Mouse (Mus musculus): ENCODE data around the gene Ccdc134.
"Not testable (repeated sequence)": the region's sequence is repeated elsewhere in the genome, so short reads cannot be mapped to it uniquely, and the experiment has no call there.

The Ccdc134 gene

GRCm38 (mm10) chr15:82127426-82128374 lies at the start of gene Ccdc134:
TSS of gene Ccdc134 (plus strand) at chr15:82127922.
- in situ Hi-C loops (cut with MboI; ENCODE audit: low pct_unique_long_range_greater_than_20kb in 1 of 2, low sequenced_read_pairs in 2 of 2, unreplicated experiment in 1 of 2), result no loop called here

DNA sequence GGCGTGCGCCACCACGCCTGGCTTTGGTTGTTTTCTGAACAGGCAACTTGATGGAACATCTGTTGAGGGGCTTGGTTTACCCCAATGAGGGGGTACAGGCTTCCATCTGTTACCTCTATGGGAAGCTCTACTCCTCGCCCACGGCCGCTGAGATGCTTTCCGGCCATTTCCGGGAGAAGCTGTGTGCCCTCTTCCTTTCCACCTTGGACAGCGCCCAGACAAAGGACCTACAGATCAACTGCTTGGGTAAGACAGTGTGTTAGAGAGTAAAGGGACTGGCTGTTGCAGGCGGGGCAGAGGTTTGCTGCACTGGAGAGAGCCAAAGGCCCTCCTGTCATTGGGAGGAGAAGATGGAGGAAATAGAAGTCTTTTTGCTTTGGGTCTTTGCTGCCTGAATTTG lies 47.8 kb upstream of the Ccdc134 start:
- in situ Hi-C loops (cut with MboI; ENCODE audit: low pct_unique_long_range_greater_than_20kb in 1 of 2, low sequenced_read_pairs in 2 of 2, unreplicated experiment in 1 of 2), result loop anchor here in 1 of 2 experiments (10.0 kb wide), 1 partner anchor 145 kb away; the partner anchor contains the start of gene Tnfrsf13c

DNA sequence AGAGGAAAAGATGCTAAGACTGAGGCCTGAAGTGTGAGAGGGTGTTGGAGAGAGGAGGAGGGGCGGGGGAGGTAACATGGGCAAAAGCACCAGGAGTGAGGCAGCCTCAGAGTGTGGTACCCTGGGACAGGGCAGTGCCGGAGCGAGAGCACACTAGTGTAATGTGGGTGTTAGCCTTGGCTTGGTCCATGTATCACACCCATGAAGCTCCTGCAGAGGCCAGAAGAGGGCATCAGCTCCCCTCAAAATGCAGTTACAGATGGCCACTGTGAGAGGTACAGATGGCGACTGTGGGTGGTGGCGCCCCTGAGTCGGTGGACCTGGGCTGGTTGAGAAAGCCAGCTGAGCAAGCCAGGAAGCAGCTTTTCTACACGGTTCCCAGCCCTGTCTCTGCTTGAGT lies 46.6 kb upstream of the Ccdc134 start:
- in situ Hi-C loops (cut with MboI; ENCODE audit: low pct_unique_long_range_greater_than_20kb in 1 of 2, low sequenced_read_pairs in 2 of 2, unreplicated experiment in 1 of 2), result loop anchor here in 1 of 2 experiments (10.0 kb wide), 1 partner anchor 144 kb away; the partner anchor contains the start of gene Tnfrsf13c

- in situ Hi-C loops (cut with MboI; ENCODE audit: low pct_unique_long_range_greater_than_20kb in 1 of 2, low sequenced_read_pairs in 2 of 2, unreplicated experiment in 1 of 2), result loop anchor here in 1 of 2 experiments (10.0 kb wide), 1 partner anchor 139 kb away; the partner anchor contains the start of gene Tnfrsf13c
Observed at GRCm38 (mm10) chr15:82085606-82086005, 42.1 kb upstream of the Ccdc134 start.

GRCm38 (mm10) chr15:82086131-82086530 lies 41.6 kb upstream of the Ccdc134 start:
- in situ Hi-C loops (cut with MboI; ENCODE audit: low pct_unique_long_range_greater_than_20kb in 1 of 2, low sequenced_read_pairs in 2 of 2, unreplicated experiment in 1 of 2), result loop anchor here in 1 of 2 experiments (10.0 kb wide), 1 partner anchor 139 kb away; the partner anchor contains the start of gene Tnfrsf13c

- in situ Hi-C loops (cut with MboI; ENCODE audit: low pct_unique_long_range_greater_than_20kb in 1 of 2, low sequenced_read_pairs in 2 of 2, unreplicated experiment in 1 of 2), result loop anchor here in 1 of 2 experiments (10.0 kb wide), 1 partner anchor 138 kb away; the partner anchor contains the start of gene Tnfrsf13c
Observed at GRCm38 (mm10) chr15:82087266-82087665, 40.5 kb upstream of the Ccdc134 start.

GRCm38 (mm10) chr15:82091061-82091460 lies 36.7 kb upstream of the Ccdc134 start:
- in situ Hi-C loops (cut with MboI; ENCODE audit: low pct_unique_long_range_greater_than_20kb in 1 of 2, low sequenced_read_pairs in 2 of 2, unreplicated experiment in 1 of 2), result no loop called here

DNA sequence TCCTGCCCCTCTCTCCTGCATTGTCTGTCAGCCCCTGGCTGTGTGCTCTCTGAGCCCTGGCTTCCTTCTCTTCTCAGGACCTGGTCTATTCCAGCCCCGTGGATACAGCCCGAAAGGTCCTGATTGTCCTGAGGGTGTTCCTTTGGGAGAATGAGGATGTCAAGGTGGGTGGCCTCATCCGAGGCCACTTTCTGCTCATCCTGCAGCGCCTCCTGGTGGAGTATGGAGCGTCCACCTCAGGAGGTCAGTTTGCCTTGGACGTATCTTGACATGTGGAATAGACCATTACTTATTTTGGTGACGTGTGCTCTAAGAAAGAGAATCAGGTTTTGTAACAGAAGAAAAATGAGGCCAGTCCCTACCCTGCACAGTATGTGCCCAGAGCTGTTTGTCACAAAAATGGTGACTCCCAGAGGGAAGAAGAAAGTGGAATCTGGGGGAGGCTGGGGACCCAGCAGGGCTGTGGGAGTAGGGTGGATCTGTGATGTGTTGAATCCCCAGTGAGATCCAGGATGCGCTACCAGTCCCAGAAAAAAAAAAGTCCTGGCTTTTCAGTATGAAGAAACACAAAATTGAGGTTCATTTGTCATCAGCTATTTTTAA lies 20.7 kb upstream of the Ccdc134 start:
- in situ Hi-C loops (cut with MboI; ENCODE audit: low pct_unique_long_range_greater_than_20kb in 1 of 2, low sequenced_read_pairs in 2 of 2, unreplicated experiment in 1 of 2), result no loop called here

DNA sequence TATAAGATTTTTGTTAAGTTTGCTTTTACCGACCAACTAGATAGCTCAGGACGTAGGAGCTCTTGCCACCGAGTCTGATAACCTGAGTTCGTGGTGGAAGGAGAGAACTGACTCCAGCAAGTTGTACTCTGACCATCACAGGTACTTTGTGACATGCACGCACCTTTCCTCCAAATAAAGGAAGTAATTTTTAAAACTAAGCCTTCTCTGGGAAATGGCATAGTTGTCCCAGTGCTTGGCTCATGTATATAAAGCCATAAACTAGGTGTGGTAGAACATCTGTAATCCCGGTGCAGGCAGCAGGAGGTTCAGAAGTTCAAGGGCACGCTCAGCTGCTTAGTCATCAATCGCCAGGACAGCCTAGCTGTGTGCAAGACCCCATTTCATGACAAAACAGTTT lies 7.2 kb upstream of the Ccdc134 start:
- in situ Hi-C loops (cut with MboI; ENCODE audit: low pct_unique_long_range_greater_than_20kb in 1 of 2, low sequenced_read_pairs in 2 of 2, unreplicated experiment in 1 of 2), result no loop called here

GRCm38 (mm10) chr15:82126690-82127089 lies 1.0 kb upstream of the Ccdc134 start:
- in situ Hi-C loops (cut with MboI; ENCODE audit: low pct_unique_long_range_greater_than_20kb in 1 of 2, low sequenced_read_pairs in 2 of 2, unreplicated experiment in 1 of 2), result not testable (repeated sequence)

DNA sequence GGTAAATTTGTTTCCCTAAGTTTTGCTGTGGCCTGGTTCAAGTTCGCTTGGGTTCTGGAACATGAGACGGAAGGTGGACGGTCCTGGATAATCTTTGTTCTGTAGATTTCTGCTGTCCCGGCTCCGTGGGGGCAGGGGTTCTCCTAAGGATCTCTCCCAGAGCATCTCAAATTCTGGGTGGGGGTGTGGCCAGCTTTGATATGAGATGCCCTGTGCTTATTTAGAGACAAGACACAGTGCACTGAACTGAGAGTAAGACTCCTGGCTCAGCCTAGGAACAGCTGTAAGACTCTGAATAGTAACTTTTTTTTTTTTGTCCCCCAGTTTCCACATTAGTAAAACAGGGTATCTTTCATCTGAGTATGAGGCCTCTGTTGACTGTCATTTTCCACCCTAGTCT lies 676 bp downstream of the Ccdc134 start:
- in situ Hi-C loops (cut with MboI; ENCODE audit: low pct_unique_long_range_greater_than_20kb in 1 of 2, low sequenced_read_pairs in 2 of 2, unreplicated experiment in 1 of 2), result no loop called here

DNA sequence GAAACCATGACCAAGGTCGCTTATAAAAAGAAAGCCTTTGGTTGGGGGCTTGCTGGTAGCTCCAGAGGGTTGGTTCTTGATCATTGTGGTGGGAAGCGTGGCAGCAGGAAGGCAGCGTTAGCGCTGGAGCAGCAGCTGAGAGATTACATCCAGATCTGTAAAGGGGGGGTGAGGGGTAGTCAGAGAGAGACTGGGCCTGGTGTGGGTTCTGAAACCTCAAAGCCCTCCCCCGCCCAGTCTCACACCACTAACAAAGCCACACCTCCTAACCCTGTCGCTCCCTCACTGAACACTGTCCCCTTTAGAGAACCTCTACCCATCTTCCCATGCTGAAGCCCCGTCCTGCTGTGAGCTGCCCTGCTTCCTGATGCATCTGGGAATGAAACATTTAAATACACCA lies 2.9 kb downstream of the Ccdc134 start:
- in situ Hi-C loops (cut with MboI; ENCODE audit: low pct_unique_long_range_greater_than_20kb in 1 of 2, low sequenced_read_pairs in 2 of 2, unreplicated experiment in 1 of 2), result loop anchor here in 1 of 2 experiments (10.0 kb wide), 1 partner anchor 104 kb away; no protein-coding TSS in a partner anchor

DNA sequence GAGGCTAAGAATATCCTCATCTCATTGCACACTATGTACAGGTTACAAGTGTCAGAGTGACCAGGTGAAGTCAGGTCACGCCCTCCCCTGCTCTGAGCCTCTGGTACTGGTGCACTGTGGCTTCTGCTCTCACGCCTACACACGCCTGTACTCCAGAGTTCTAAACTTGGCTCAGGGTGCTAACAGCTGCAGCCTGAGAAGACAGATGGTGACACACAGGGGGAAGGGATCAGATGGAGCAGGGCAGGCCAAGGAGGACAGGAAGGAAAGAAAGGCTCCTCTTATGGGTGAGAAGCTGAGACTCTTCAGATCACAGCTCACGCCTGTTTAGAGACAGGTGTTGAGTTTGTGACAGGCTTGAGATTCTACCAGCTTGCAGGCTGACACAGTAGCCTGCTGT lies 7.7 kb downstream of the Ccdc134 start:
- in situ Hi-C loops (cut with MboI; ENCODE audit: low pct_unique_long_range_greater_than_20kb in 1 of 2, low sequenced_read_pairs in 2 of 2, unreplicated experiment in 1 of 2), result loop anchor here in 1 of 2 experiments (10.0 kb wide), 1 partner anchor 99 kb away; no protein-coding TSS in a partner anchor

- in situ Hi-C loops (cut with MboI; ENCODE audit: low pct_unique_long_range_greater_than_20kb in 1 of 2, low sequenced_read_pairs in 2 of 2, unreplicated experiment in 1 of 2), result loop anchor here in 1 of 2 experiments (10.0 kb wide), 1 partner anchor 96 kb away; no protein-coding TSS in a partner anchor
Observed at GRCm38 (mm10) chr15:82138565-82138964, 10.8 kb downstream of the Ccdc134 start.

DNA sequence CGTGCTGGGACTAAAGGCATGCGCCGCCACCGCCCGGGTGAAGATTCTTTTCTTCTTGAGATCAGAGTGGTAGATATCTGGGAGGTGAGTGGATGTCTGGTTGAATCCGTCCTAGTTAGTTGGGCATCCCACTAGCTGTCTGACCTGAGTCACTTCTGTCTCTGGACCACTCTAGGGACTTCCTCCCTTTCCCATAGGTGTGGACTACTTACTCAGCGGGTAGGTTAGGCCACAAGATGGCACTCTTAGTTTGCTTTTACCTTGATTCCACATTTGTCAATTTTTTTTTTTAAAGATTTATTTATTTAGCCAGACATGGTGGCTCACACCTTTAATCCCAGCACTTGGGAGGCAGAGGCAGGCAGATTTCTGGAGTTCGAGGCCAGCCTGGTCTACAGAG lies 11.5 kb downstream of the Ccdc134 start:
- in situ Hi-C loops (cut with MboI; ENCODE audit: low pct_unique_long_range_greater_than_20kb in 1 of 2, low sequenced_read_pairs in 2 of 2, unreplicated experiment in 1 of 2), result loop anchor here in 1 of 2 experiments (10.0 kb wide), 1 partner anchor 96 kb away; no protein-coding TSS in a partner anchor

GRCm38 (mm10) chr15:82140355-82140754 lies 12.6 kb downstream of the Ccdc134 start:
- in situ Hi-C loops (cut with MboI; ENCODE audit: low pct_unique_long_range_greater_than_20kb in 1 of 2, low sequenced_read_pairs in 2 of 2, unreplicated experiment in 1 of 2), result no loop called here

DNA sequence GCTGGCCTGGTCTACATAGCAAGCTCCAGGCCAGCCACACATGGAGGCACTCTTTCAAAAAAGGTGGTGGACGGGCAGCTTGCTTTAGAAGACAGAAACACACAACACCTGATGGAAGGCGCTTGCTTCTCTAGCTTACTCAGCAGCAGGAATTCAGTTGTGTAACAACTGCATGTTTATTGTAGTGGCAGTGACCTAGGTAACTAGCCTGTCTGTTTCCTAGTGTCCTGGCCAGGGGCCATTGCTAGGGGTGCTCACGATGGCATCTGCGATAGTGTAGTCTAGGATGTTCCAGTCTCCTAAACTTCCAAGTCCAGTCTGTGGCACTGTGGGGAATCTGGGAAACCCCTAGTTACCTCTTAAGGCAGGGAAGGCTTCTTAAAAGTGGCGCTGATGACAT lies 16.4 kb downstream of the Ccdc134 start:
- in situ Hi-C loops (cut with MboI; ENCODE audit: low pct_unique_long_range_greater_than_20kb in 1 of 2, low sequenced_read_pairs in 2 of 2, unreplicated experiment in 1 of 2), result no loop called here

GRCm38 (mm10) chr15:82145408-82145807 lies 17.7 kb downstream of the Ccdc134 start:
- in situ Hi-C loops (cut with MboI; ENCODE audit: low pct_unique_long_range_greater_than_20kb in 1 of 2, low sequenced_read_pairs in 2 of 2, unreplicated experiment in 1 of 2), result no loop called here

Data from mouse embryonic stem cell (cell line).